Mouse (Mus musculus) gastrocnemius, adult 18-20 months (tissue): ENCODE results near the gene Krtap3-1. TPM values are rescaled to one million over a fixed set of nuclear protein-coding genes. Genes with fewer than 3 reads are reported as not detected.
"Not testable (repeated sequence)": the region's sequence is repeated elsewhere in the genome, so short reads cannot be mapped to it uniquely, and the experiment has no call there.

ENCODE experiments used
- DNase-seq: peaks from one replicate; pipeline ENCODE4 v3.0.0; 2021; ENCODE audit warnings: low spot score
- long read RNA-seq, 2 experiments: library from polyadenylated mRNA; stranded (forward); transcript quantifications; one replicate each; pipeline ENCODE4 v2.0.0; 2021
- total RNA-seq, 2 experiments: library from RNA; stranded (reverse); gene quantifications; 2 replicates each; pipeline ENCODE4 v1.2.3; 2021

Krtap3-1 gene
- not detected for total RNA-seq
- long read RNA-seq, experiment 1: 0 reads
- long read RNA-seq, experiment 2: 0 reads

DNA sequence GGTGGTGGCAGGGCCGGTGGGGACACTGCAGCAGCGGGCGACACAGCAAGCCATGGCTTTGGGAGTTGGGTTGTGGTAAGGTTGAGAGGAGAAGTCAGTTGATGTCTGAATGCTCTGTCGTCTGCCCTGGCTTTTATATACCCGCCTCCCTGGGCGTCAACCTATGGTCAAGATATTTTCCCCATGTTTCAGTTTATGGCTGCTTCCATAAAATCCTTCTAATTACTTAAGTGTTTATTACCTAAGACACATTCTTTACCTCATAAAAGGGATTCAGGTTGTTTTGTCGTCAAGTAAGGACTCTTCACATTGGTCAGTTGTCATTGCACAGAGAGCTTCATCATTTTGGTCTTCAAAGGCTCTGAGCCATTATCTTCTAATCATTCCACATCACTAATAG lies at the start of gene Krtap3-1:
Krtap3-1 (minus strand) TSS at position 101 of the 400 bp plus-strand sequence.
- DNase-seq: no peak

- DNase-seq: no peak
Observed at GRCm38 (mm10) chr11:99614796-99615363, 48.5 kb upstream of the Krtap3-1 start, which contains the start of gene Krtap2-4. Krtap2-4 (minus strand) TSS chr11:99614846.

GRCm38 (mm10) chr11:99610089-99610488 lies 43.7 kb upstream of the Krtap3-1 start, which contains the start of gene Gm11937:
Gm11937 (minus strand) TSS chr11:99610189.
- DNase-seq: not testable (repeated sequence)

DNA sequence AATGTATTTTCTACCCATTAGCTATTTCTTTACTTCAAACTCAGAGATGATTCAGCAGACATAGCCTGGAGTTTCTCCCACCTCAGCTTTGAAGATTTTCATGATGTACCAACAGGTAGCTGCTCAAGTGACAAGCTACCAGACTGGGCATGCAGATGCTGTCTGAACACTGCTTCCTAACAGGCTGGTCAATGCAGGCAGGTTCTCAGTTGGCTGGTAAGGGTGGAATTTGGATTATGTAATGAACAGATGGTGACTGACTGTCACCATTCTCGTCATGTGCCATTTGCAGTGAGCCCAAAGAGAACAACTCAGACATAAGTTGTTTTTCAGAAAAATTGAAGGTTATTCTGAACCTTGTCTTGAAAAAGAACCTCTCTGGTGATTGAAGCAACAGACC lies 42.7 kb upstream of the Krtap3-1 start:
- DNase-seq: no peak

DNA sequence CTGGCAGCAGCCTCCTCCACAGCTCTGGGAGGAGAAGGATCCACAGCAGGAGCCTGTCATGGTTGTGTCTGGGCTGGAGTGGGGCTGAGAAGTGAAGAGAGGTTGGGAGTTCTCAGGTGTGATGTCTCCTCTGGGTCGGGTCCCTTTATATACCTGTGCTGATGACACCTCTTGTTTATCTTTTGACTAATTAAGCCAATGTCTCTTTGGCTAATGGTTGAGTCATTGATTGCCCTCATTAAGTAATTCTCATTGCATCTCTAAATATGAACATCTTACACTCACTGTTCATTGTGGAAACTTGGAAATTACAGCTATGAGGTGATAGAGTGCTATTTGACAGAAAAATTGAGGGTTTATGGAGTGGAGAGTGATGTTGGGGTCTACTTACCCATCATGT lies 36.8 kb upstream of the Krtap3-1 start, which contains the start of gene Gm11938:
Gm11938 (minus strand) TSS at position 101 of the 400 bp plus-strand sequence.
- not testable (repeated sequence) for DNase-seq

GRCm38 (mm10) chr11:99597742-99598141 lies 31.3 kb upstream of the Krtap3-1 start, which contains the start of gene Krtap9-3:
Krtap9-3 (minus strand) TSS chr11:99598105.
- DNase-seq: not testable (repeated sequence)

GRCm38 (mm10) chr11:99590981-99591380 lies 24.6 kb upstream of the Krtap3-1 start, which contains the start of gene Krtap1-3:
Krtap1-3 (minus strand) TSS chr11:99591339.
- DNase-seq: no peak

DNA sequence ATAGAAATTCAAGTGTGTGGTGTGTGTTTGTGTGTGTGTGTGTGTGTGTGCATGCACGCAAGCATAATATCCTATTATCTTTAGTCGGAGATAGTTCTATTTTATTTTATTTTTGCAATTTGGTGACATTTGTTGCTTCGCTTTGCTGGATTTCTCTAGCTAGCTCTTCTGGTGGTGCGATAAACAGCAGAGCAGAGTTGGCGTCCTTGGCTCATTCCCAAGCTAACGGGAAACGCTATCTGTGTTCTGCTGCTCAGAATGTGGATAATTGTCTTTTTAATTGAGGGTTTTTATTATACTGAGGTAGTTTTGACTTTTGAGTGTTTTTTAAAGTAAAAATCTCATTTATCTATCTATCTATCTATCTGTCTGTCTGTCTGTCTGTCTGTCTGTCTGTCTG lies 18.7 kb upstream of the Krtap3-1 start:
- DNase-seq: no peak

GRCm38 (mm10) chr11:99583245-99583704 lies 16.8 kb upstream of the Krtap3-1 start, which contains the start of gene Krtap1-4:
Krtap1-4 (minus strand) TSS chr11:99583654.
- no peak for DNase-seq

GRCm38 (mm10) chr11:99581564-99581963 lies 15.1 kb upstream of the Krtap3-1 start:
- DNase-seq: no peak

DNA sequence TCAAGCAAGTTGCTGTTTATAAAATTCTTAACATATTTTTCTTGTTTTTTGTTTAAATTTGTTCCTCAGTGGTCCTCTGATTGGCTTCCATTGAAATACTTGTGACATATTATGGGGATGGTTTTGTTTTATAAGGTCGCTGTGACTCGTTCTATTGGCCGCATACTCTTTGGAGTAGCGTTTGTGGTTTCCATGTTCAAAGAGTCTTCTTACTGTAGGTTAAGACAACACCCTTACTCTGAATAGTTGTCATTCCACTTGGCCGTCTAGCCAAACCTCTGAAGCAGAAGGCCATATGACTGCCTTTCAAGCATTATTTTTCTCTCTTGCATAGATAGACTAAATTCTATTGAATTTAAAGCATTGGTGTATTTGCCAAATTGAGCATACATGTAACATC lies 14.6 kb upstream of the Krtap3-1 start:
- no peak for DNase-seq

DNA sequence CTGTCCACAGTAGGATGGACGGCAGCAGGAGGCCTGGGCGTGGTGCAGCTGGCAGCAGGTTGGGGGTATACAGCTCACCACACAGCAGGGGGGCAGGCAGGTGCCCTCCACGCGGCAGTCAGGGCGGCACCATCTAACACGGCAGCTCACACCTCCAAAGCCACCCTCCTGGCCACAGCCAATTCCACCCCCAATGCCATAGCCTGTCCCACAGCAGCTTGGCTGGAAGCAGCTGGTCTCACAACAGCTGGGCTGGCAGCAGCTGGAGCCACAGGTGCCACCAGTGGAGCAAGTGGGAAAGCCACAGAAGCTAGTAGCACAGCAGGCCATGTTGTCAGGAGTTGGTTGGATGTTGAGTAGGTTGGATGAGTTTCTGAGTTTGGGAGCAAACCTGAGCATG lies 14.2 kb upstream of the Krtap3-1 start, which contains the start of gene Krtap1-5:
Krtap1-5 (minus strand) TSS at position 381 of the 400 bp plus-strand sequence.
- DNase-seq: no peak

DNA sequence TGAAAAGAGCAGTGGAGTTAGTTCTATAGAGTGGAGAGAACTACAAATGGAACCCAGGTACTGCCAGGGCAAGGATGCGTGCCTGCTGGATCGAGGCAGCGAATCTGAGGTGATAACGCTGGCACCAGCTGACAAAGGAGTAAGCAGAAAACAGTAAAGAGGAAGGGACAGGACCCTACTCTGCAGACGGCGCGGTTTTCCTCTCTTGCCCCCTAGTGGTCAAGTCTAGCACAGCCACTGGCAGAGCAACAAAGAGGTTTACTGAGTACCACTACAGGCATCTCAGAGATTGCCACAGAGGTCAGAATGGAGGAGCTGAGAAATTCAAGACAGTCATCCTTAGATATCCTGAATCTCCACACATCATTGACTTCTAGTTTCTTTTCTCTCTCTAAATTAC lies 7.7 kb upstream of the Krtap3-1 start:
- peak; percentile 44 for DNase-seq

DNA sequence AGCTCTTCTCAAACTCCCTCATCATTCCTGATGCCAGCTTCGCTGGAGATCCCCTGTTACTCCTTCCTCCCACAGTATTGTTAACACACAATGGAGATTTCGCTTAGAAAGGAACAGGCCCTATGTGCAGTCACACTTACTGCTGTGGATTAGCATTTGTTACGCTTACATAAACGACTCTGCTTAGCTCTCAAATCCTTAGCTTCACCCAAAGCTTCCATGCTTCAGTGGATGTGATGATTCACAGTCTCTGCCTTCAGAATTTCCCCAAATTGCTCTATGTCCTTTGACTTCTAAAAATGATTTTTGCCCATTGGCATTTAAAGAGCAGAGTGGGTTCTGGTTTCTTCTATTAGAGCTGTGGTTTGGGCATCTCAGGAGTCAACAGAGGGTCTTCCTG lies 6.7 kb upstream of the Krtap3-1 start:
- no peak for DNase-seq

- no peak for DNase-seq
Observed at GRCm38 (mm10) chr11:99562580-99562979, 3.9 kb downstream of the Krtap3-1 start.

DNA sequence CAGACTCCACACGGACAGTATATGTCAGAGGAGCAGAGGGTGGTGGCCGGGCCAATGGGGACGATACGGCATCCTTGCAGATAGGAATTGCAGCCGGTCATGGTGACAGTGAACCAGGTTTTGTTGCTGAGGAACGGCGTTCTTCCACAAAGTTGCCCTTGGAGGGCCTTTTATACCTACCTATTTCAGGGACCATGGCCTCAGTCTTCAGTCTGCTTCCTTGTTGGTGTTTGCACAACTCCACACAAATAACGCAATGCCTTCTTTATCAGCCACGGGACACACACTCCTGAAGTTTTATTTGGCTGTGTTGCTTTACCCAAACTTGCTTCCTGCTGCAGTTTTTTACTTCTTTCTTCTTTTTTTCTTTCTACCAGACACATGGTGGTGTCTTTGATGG lies 7.1 kb downstream of the Krtap3-1 start, which contains the start of gene Gm11939:
Gm11939 (minus strand) TSS at position 101 of the 400 bp plus-strand sequence.
- DNase-seq: no peak

GRCm38 (mm10) chr11:99557976-99558745 lies 8.3 kb downstream of the Krtap3-1 start:
- no peak for DNase-seq

GRCm38 (mm10) chr11:99556753-99557152 lies 9.7 kb downstream of the Krtap3-1 start, which contains the start of gene Krtap3-2:
Krtap3-2 (minus strand) TSS chr11:99556853.
- no peak for DNase-seq

GRCm38 (mm10) chr11:99556195-99556594 lies 10.2 kb downstream of the Krtap3-1 start:
- DNase-seq: no peak

DNA sequence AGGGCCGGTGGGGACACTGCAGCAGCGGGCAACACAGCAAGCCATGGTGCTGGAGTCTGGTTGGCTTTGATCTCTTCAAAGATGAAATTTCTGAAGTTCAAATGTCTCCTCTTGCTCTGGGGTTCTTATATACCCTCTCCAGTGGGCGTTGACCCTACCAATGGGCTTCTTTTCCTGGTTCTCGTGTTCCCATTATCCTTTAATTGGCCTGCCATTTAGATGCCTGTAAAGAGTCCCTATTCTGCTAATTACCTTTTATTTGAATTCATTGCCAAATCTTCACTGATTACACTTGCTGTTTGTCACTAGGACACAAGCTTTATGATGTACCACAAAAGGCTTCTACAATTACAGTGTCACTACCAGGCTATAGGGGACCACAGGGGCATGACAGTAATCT lies 15.7 kb downstream of the Krtap3-1 start, which contains the start of gene Krtap3-3:
Krtap3-3 (minus strand) TSS at position 101 of the 400 bp plus-strand sequence.
- DNase-seq: no peak

DNA sequence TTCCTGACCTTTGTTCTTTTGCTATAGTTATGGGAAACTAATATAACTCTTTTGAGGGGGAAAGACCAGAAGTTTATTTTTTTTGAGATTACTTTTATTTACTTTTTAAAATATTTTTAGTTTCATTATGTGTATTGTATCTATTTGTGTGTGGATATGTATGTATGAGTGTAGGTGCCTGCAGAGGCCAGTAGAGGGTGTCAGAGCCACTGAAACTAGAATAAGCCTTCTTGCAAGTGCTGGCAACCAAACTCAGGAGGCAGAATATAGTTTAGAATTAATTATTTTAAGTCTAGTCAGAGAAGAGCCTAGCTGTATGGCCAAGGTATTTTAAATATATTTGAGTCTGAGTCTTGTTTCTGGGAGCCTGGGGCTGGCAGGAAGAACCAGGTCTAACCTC lies 18.5 kb downstream of the Krtap3-1 start:
- no peak for DNase-seq

DNA sequence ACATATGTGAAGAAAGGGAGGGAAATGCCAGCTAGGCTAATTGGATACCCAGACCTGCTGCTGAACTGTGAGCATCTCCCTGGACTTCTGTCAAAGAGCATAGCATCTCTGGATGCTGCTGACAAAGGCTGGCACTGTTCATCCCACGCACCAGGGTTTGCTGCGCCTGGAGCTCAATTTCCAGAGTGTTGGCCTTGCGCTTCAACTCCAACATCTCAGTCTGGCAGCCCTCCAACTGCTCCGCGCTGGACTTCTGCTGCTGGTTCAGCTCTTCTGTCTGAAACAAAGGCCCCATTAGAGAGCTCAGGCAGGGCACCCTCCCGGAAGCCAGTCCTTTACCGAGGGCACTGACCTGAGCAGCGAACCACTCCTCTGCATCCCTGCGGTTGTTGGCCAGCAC lies 26.7 kb downstream of the Krtap3-1 start:
- no peak for DNase-seq
